Mouse (Mus musculus) ovary, adult 2 months (tissue): Measurements from ENCODE around the gene Heatr3. TPM values are rescaled to one million over a fixed set of nuclear protein-coding genes. Genes with fewer than 3 reads are reported as not detected.

Source experiments
- polyA plus RNA-seq: library from polyadenylated mRNA; depleted of rRNA; stranded (reverse); fragments of >200 nt; gene quantifications from 2 replicates; pipeline ENCODE4 v1.2.3, GENCODE M21; 2012; rRNA removed

Gene Heatr3
- 18.7 and 19.5 TPM in 2 replicates for polyA plus RNA-seq

DNA sequence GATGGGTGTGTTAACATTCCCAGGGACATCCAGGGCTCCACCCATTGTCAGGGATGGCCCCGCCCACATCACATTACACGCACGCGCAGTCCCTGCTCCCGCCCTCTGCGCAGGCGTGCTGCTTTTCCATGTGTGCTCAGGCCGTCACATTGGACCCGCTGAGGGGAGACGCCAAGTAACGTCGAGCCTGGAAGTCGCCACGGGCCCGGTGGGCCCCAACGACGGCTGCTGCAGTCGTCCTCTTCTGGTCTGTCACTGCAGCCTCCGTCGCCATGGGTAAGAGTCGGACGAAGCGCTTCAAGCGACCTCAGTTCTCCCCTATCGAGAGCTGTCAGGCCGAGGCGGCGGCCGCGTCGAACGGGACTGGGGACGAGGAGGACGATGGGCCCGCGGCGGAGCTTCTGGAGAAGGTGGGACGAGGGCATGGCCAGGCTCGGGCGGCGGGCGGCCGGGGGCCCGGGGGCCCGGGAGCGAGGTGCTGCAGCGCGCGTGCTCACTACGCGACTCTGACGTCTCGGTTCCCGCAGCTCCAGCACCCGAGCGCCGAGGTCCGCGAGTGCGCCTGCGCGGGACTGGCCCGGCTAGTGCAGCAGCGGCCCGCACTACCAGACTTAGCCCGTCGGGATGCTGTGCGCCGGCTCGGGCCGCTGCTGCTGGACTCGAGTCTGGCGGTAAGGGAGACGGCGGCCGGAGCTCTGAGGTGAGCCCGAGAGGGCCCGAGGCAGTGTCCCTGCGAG, at the start of gene Heatr3:
TSS of gene Heatr3 (plus strand) at position 108 of the 737 bp plus-strand sequence.

GRCm38 (mm10) chr8:88118456-88119036, 19.1 kb upstream of the Heatr3 start, which contains the start of gene Cnep1r1:
Gene Cnep1r1 (plus strand): TSS chr8:88118769.

DNA sequence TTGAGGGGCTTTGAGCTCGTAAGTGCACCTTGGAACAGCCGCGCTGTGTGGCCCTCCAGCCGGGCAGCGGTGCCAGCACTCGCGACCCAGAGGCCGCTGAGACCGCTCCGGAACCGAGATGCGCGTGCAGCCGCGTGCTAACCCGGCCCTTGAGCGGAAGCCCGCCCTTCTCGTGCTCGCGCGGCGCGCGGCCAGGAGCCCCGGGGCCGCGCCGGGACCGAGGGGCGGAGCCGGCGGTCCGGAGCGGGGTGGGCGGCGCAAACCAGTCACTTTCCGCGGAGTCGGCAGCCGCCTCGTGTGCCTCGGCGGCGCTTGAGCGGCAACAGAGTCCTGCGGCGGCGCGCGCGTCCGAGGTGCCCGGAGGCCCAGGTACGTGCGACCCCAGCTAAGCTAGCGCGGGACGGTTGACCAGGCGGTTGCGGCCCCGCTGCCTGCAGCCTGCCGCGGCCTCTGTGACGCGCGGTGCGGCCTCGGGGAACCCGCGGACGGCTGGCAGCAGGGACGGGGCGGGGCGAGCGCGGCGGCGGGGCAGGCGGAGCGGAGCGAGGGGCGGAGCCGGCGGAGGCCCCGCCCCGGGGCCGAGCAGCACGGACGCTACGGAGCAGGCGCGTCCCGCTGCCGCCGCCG, 61.4 kb downstream of the Heatr3 start, which contains the start of gene Tent4b:
TSS of gene Tent4b (plus strand) at position 269 of the 627 bp plus-strand sequence.

Other genes starting within 250 kb of the Heatr3 start
- 38.6 and 38.7 TPM in 2 replicates for gene Zfp423, start 178.3 kb upstream of the Heatr3 start, polyA plus RNA-seq
- gene Cnep1r1, start 19.1 kb upstream of the Heatr3 start, polyA plus RNA-seq: 6.4 and 7.7 TPM in 2 replicates
- gene Tent4b, start 61.4 kb downstream of the Heatr3 start, polyA plus RNA-seq: 16.9 and 18.1 TPM in 2 replicates
- 29.4 and 33.0 TPM in 2 replicates for gene Adcy7, start 134.5 kb downstream of the Heatr3 start, polyA plus RNA-seq
- gene Brd7, start 224.3 kb downstream of the Heatr3 start, polyA plus RNA-seq: 20.0 and 21.4 TPM in 2 replicates